Mouse (Mus musculus) olfactory bulb, adult 2 months (tissue): ENCODE results near the gene H3f3b.

Source experiments
- CTCF ChIP-seq: fragments of 200-500 bp; IDR thresholded peaks from 2 replicates; pipeline ENCODE4 v1.5.1; 2012; ENCODE audit warnings: low read depth, mild to moderate bottlenecking, low read length, moderate library complexity; ENCODE audit not compliant: insufficient read depth
- POLR2A ChIP-seq: fragments of 200-500 bp; IDR thresholded peaks from 2 replicates; pipeline ENCODE4 v1.6.1; 2012; ENCODE audit warnings: mild to moderate bottlenecking, low read depth, low read length, moderate library complexity; ENCODE audit not compliant: insufficient read depth

DNA sequence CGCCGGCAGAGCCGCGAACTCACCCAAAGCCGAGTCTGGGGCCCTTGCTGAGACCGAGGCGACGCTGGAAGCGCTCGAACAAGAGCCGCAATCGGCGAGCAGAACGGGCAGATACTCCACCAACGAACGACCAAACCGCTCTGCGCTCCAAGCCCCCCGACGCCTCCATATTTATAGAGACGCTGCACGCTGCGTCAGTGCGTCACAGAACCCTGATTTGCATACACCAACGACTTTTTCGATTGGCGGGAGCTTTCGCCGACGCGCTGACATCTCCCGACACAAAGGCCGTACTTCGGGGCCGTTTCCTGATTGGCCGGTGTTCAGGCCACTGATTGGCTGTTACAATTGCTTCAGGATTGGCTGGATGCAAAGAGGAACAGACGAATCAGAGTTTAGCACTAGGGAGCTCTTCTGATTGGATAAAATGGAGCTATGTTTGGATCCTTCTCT is 3.4 kb downstream of the H3f3b start:
- TF ChIP-seq POLR2A (peak; percentile 100), CTCF (no peak)
